Mouse (Mus musculus) neural tube, embryonic 12.5 days (tissue): ENCODE data around the gene Camkk1. TPM values are rescaled to one million over a fixed set of nuclear protein-coding genes. Genes with fewer than 3 reads are reported as not detected.

ENCODE experiments used
- ATAC-seq: fragments of 200-750 bp; cut with Nextera tagmentation; 2 replicates; pipeline ENCODE4 v1.8.0; 2017; ENCODE audit warnings: low read depth, mild to moderate bottlenecking, moderate TSS enrichment, moderate library complexity; ENCODE audit not compliant: low FRiP score
- H3K27ac ChIP-seq: fragments of 300-500 bp; sonication (generic); 2 replicates; pipeline ENCODE4 v1.5.1; 2016
- H3K27me3 ChIP-seq: fragments of 300-500 bp; sonication (generic); replicated peaks from 2 replicates; pipeline ENCODE4 v1.6.1; 2016; ENCODE audit warnings: mild to moderate bottlenecking
- H3K36me3 ChIP-seq: fragments of 300-500 bp; sonication (generic); 2 replicates; pipeline ENCODE4 v1.6.1; 2016; ENCODE audit warnings: mild to moderate bottlenecking
- H3K4me1 ChIP-seq: fragments of 300-500 bp; sonication (generic); 2 replicates; pipeline ENCODE4 v1.6.1; 2016
- H3K4me2 ChIP-seq: fragments of 300-500 bp; sonication (generic); replicated peaks from 2 replicates; pipeline ENCODE4 v1.6.1; 2016; ENCODE audit warnings: mild to moderate bottlenecking
- H3K4me3 ChIP-seq: fragments of 300-500 bp; sonication (generic); 2 replicates; pipeline ENCODE4 v1.5.1; 2016
- H3K9ac ChIP-seq: fragments of 300-500 bp; sonication (generic); 2 replicates; pipeline ENCODE4 v1.6.1; 2016; ENCODE audit warnings: mild to moderate bottlenecking
- H3K9me3 ChIP-seq: fragments of 300-500 bp; sonication (generic); 2 replicates; pipeline ENCODE4 v1.6.1; 2016; ENCODE audit warnings: mild to moderate bottlenecking
- WGBS: fragments of 180-500 bp; shearing (Covaris S2); methylation state at CpG from one replicate; pipeline ENCODE4 v1.1.7; 2016; 5-methylcytosine and 5-hydroxymethylcytosine counted together
- polyA plus RNA-seq: library from polyadenylated mRNA; unstranded; fragments of >200 nt; fragmentation: Nextera tagmentation; extraction: Ambion mirVana; gene quantifications from 2 replicates; pipeline ENCODE4 v1.2.1, GENCODE M21; 2016

Camkk1 gene
- polyA plus RNA-seq, 1 experiment from 2014 or later = 14.7 TPM

- Histone ChIP-seq H3K4me2 (no peak overlapping the region), H3K4me3 (no peak overlapping the region), H3K9me3 (no peaks in the 10 kb centered on the region), H3K36me3 (no peaks in the 10 kb centered on the region), H3K27ac (no peak overlapping the region), H3K27me3 (no peaks in the 10 kb centered on the region), H3K4me1 (no peaks in the 10 kb centered on the region), H3K9ac (no peak overlapping the region)
- ATAC-seq = no peak
- 73% methylated on average over 13 of the region's 13 CpGs for WGBS
Measured at GRCm38 (mm10) chr11:72997529-72998326, 21.1 kb upstream of the Camkk1 start.

DNA sequence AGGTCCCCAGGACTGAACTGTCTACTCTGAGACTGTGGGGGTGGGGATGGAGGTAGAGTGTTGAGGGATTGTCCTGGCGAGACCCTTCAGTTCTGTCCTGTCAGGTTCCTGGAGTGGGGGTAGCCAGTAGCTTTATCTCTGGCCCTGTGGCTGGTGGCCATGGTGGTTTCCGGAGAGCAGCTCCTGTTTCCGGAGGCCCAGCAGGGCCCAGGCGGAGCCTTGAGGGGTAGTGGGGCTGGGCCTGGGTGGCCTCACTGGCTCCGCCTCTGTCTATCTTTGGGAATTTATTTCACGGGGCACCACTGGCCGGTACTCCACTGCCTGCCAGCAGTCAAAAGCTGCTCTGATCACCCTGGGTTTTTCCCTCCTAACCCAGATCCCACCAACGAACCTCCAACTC lies 20.0 kb upstream of the Camkk1 start, which contains the start of gene P2rx1:
TSS of gene P2rx1 (plus strand) at position 333 of the 400 bp plus-strand sequence.
- ATAC-seq = no peak
- no peak within 1 kb of the TSS for H3K9ac ChIP-seq
- H3K4me3 ChIP-seq = no peak within 1 kb of the TSS
- H3K4me1 ChIP-seq = no peaks in the 10 kb centered on the region
- no peaks in the 10 kb centered on the region for H3K27me3 ChIP-seq
- H3K36me3 ChIP-seq = no peaks in the 10 kb centered on the region
- no peaks in the 10 kb centered on the region for H3K9me3 ChIP-seq
- H3K27ac ChIP-seq = no peak within 1 kb of the TSS
- no peak within 1 kb of the TSS for H3K4me2 ChIP-seq
- WGBS = 62% methylated on average over 8 of the region's 8 CpGs

DNA sequence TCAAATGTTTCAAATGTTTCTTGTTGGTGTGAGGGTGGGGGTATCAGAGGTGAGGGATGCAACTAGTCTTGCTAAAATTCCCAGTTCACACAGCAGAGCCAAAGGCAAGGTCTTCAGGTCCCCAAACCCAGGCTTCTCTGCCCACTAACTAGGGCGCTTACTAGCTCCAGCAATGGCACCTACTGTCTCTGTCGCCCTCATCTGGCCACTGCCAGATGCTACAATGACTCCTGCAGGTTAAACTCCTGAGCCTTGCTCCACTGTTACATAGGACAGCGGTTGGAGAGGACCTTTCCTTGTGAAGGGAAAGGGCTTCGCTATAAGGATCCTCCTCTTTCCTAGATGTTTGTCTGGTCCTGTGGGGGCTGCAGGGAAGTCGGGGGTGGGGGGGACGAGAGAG lies 17.8 kb upstream of the Camkk1 start:
- no peak overlapping the region for H3K4me2 ChIP-seq
- H3K36me3 ChIP-seq = no peaks in the 10 kb centered on the region
- no peak overlapping the region for H3K27ac ChIP-seq
- no peak overlapping the region for H3K9ac ChIP-seq
- no peak for ATAC-seq
- H3K4me3 ChIP-seq = no peak overlapping the region
- 14% methylated on average over 6 of the region's 6 CpGs for WGBS
- no peaks in the 10 kb centered on the region for H3K27me3 ChIP-seq
- H3K9me3 ChIP-seq = no peaks in the 10 kb centered on the region
- H3K4me1 ChIP-seq = no peaks in the 10 kb centered on the region

- Histone ChIP-seq H3K36me3 (no peaks in the 10 kb centered on the region), H3K4me2 (no peak overlapping the region), H3K9ac (no peak overlapping the region), H3K4me1 (no peaks in the 10 kb centered on the region), H3K27me3 (peaks cover 5% of the 10 kb centered on the region; the same call in 1 of the 2 replicates), H3K9me3 (no peaks in the 10 kb centered on the region), H3K27ac (no peak overlapping the region), H3K4me3 (no peak overlapping the region)
- WGBS = 5% methylated on average over 2 of the region's 2 CpGs
- peak; percentile 61; the same call in 1 of the 2 replicates for ATAC-seq
Measured at GRCm38 (mm10) chr11:73006377-73006776, 12.4 kb upstream of the Camkk1 start.

DNA sequence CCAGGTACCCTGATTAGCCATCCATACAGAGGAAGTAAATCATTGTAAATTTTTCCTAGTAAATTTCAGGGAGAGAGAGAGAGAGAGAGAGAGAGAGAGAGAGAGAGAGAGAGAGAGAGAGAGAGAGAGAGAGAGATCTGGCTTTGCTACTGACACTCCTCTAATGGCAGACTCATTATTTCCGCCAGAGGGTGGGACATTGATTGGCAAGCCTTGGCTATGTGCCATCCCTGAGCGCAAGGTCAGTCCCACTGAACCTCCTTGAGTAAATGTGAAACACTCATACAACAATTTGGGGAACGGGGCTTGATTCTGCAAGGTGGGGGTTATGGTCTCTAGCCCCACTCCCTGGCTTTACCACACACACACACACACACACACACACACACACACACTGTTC lies 11.7 kb upstream of the Camkk1 start:
- ATAC-seq = no peak

GRCm38 (mm10) chr11:73007698-73008481 lies 10.9 kb upstream of the Camkk1 start:
- H3K27me3 ChIP-seq = peaks cover 5% of the 10 kb centered on the region; the same call in 1 of the 2 replicates
- H3K27ac ChIP-seq = no peak overlapping the region
- no peak overlapping the region for H3K4me3 ChIP-seq
- H3K9ac ChIP-seq = no peak overlapping the region
- H3K36me3 ChIP-seq = no peaks in the 10 kb centered on the region
- WGBS = 67% methylated on average over 11 of the region's 11 CpGs
- ATAC-seq = 0 out of 2 replicates have a peak, but pooled peaks have one; percentile 17
- H3K4me2 ChIP-seq = no peak overlapping the region
- H3K4me1 ChIP-seq = no peaks in the 10 kb centered on the region
- no peaks in the 10 kb centered on the region for H3K9me3 ChIP-seq

More for the DNA sequence above, 11.7 kb upstream of the Camkk1 start:
- Histone ChIP-seq H3K36me3 (no peaks in the 10 kb centered on the region), H3K9me3 (no peaks in the 10 kb centered on the region), H3K4me1 (no peaks in the 10 kb centered on the region), H3K4me2 (no peak overlapping the region), H3K9ac (no peak overlapping the region), H3K27ac (no peak overlapping the region), H3K27me3 (peaks cover 5% of the 10 kb centered on the region; the same call in 1 of the 2 replicates), H3K4me3 (no peak overlapping the region)
- WGBS = 84% methylated on average over 3 of the region's 3 CpGs

DNA sequence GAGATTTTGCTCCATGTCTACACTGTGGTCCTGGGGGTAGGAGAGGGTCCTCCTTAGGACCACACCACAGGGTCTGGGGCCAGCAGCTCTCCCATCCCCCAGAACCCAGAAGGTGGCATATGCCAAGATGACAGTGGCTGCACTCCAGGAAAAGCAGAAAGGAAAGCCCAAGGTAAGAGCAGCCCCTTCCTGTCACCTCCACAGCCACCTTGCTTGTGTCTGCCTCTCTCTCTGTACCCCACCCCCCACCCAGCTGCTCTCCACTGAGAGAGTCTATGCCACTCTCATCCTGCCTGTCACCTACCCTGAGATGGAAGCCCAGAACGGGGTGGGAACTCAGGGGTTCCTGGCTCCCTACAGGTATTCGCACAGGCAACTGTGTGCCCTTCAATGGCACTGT lies 10.0 kb upstream of the Camkk1 start:
- no peaks in the 10 kb centered on the region for H3K36me3 ChIP-seq
- no peak for ATAC-seq
- no peak overlapping the region for H3K4me2 ChIP-seq
- H3K4me1 ChIP-seq = no peaks in the 10 kb centered on the region
- H3K9me3 ChIP-seq = no peaks in the 10 kb centered on the region
- peaks cover 5% of the 10 kb centered on the region; the same call in 1 of the 2 replicates for H3K27me3 ChIP-seq
- 59% methylated on average over 2 of the region's 2 CpGs for WGBS
- H3K27ac ChIP-seq = no peak overlapping the region
- H3K9ac ChIP-seq = no peak overlapping the region
- H3K4me3 ChIP-seq = no peak overlapping the region

DNA sequence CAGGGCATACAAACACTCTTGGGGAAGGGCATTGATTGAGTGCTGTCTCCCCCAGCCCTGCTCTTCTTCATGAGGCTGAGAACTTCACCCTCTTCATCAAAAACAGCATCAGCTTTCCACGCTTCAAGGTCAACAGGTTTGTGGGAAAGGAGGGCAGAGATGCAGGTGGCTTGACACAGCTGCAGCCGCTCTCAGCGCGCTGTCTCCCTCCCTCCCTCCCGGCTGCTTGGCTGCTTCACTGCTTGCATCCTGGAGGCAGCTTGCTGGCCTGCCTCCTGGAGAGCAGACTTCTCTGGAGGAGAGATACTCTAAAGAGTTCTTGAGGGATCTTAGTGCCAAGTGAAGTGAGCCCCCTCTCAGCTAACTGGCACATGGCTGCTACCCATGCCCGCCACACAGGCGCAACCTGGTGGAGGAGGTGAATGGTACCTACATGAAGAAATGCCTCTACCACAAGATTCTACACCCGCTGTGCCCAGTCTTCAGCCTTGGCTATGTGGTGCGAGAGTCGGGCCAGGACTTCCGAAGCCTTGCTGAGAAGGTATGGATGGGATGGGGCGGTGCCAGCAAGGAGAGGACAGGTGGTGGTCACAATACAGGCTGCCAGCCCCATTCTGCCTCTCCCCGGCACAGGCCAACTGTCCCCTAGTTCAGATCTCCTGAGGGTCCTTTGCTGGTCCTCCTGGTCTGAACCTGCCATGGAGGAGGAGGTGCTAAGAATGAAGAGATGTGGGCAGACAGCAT lies 9.1 kb upstream of the Camkk1 start:
- H3K9ac ChIP-seq = no peak overlapping the region
- no peak overlapping the region for H3K4me3 ChIP-seq
- no peak for ATAC-seq
- H3K27ac ChIP-seq = no peak overlapping the region
- H3K27me3 ChIP-seq = peaks cover 5% of the 10 kb centered on the region; the same call in 1 of the 2 replicates
- H3K4me2 ChIP-seq = no peak overlapping the region
- H3K9me3 ChIP-seq = no peaks in the 10 kb centered on the region
- no peaks in the 10 kb centered on the region for H3K36me3 ChIP-seq
- WGBS = 56% methylated on average over 13 of the region's 13 CpGs
- H3K4me1 ChIP-seq = no peaks in the 10 kb centered on the region

GRCm38 (mm10) chr11:73013981-73014380 lies 4.8 kb upstream of the Camkk1 start:
- H3K4me2 ChIP-seq = no peak overlapping the region
- no peak overlapping the region for H3K9ac ChIP-seq
- peaks cover 5% of the 10 kb centered on the region; the same call in 1 of the 2 replicates for H3K27me3 ChIP-seq
- no peak overlapping the region for H3K27ac ChIP-seq
- no peak for ATAC-seq
- no peak overlapping the region for H3K4me3 ChIP-seq
- H3K4me1 ChIP-seq = peaks cover 6% of the 10 kb centered on the region; the same call in 1 of the 2 replicates
- WGBS = 80% methylated on average over 5 of the region's 5 CpGs
- H3K9me3 ChIP-seq = no peaks in the 10 kb centered on the region
- H3K36me3 ChIP-seq = no peaks in the 10 kb centered on the region

DNA sequence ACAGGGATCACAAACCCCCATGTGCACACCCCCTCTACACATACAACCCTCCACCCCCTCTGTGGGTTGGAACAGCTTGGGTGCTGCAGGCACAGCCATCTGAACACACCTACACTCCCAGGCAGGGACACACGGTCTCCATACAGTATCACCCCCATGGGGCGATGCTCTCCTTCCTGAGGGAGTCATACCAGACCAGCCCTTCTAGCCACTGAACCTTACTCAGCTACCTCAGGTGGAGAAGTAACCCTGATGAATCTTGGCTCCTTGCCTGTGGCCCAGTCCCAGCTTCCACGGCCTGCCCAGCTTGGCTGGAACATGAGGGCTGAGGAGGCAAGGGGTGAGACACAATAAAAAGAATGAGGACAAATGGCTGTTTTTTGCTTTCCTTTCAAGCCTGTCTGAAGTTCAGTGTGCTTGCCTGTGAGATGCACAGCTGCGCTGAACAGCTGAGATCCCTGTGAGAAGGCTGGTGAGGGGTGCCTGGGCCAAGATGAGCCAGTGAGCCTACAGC lies 3.9 kb upstream of the Camkk1 start:
- no peak overlapping the region for H3K27ac ChIP-seq

DNA sequence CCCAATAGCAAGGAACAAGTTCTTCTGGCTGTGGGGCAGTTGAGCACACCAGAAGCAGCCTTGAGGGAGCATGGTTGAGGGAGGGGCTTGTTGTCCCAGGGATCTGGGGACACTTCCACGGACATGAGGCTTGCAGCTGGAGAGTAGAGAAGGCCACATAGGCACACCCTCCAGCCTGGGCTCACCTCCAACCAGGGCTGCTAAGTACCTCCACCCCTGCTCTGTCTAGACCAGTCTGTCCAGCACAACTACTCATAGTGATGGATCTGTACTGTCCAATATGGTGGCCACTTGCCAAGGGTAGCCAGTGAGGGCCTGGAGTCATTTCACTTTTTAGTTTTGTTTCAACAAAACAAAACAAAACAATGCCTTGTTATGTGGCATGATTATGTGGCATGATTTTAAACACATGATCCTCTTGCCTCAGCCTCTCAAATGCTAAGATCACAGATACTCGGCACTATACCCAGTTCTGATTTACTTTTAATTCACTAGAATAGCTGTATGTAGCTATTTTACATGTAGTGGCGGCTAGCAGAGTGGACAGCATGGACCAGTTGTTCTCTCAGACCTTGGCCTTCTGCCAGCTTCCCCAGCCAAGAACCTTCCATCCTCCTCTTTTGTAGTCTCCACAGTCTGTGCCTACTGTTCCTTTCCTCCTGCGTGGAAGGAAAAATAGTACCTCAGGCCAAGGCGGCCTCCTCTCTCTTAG lies 3.3 kb upstream of the Camkk1 start:
- no peaks in the 10 kb centered on the region for H3K36me3 ChIP-seq
- H3K27me3 ChIP-seq = peaks cover 12% of the 10 kb centered on the region
- no peak overlapping the region for H3K9ac ChIP-seq
- H3K4me3 ChIP-seq = no peak overlapping the region
- no peak overlapping the region for H3K27ac ChIP-seq
- peaks cover 15% of the 10 kb centered on the region for H3K4me1 ChIP-seq
- 74% methylated on average over 5 of the region's 5 CpGs for WGBS
- no peak for ATAC-seq
- H3K4me2 ChIP-seq = no peak overlapping the region
- H3K9me3 ChIP-seq = no peaks in the 10 kb centered on the region

More for the DNA sequence above, 3.9 kb upstream of the Camkk1 start:
- H3K4me2 ChIP-seq = no peak overlapping the region
- 80% methylated on average over 4 of the region's 4 CpGs for WGBS
- H3K9me3 ChIP-seq = no peaks in the 10 kb centered on the region
- H3K4me1 ChIP-seq = peaks cover 15% of the 10 kb centered on the region
- H3K27me3 ChIP-seq = peaks cover 8% of the 10 kb centered on the region; the same call in 1 of the 2 replicates
- no peak overlapping the region for H3K4me3 ChIP-seq
- ATAC-seq = no peak
- H3K36me3 ChIP-seq = no peaks in the 10 kb centered on the region
- H3K9ac ChIP-seq = no peak overlapping the region
